8 mouse cellular contexts compared by ENCODE assay signal in genomic region chr9:107983421-107983890, GRCm38 (mm10). TPM values are rescaled to one million over a fixed set of nuclear protein-coding genes. Genes with fewer than 3 reads are reported as not detected.
DNase-seq lines count a peak whose midpoint lies in the region; ATAC-seq and TF ChIP-seq lines count a peak whose summit lies in the region.

No protein-coding gene starts in this region.

- TF ChIP-seq CTCF in heart, adult 2 months (IDR thresholded peaks at IDR 0.05), result no peak
- TF ChIP-seq CTCF in intestine, postnatal 0 days (IDR thresholded peaks at IDR 0.05; ENCODE audit: low read depth), result no peak
- TF ChIP-seq CTCF in testis, adult 2 months (IDR thresholded peaks at IDR 0.05; ENCODE audit: control insufficient read depth, insufficient read depth, insufficient replicate concordance, low read depth, low read length), result no peak

- H3K4me3 ChIP-seq in heart, adult 2 months, result peak overlapping the region; percentile 94
- peak overlapping the region; percentile 29; the same call in 1 of the 2 replicates for H3K4me3 ChIP-seq in intestine, postnatal 0 days (ENCODE audit: low read depth, low read length)
- H3K4me3 ChIP-seq in midbrain, embryonic 16.5 days (ENCODE audit: low read depth, low read length), result no peak overlapping the region
- no peak overlapping the region for H3K4me3 ChIP-seq in testis, adult 2 months (ENCODE audit: control insufficient read depth, low read depth, low read length)

- 24% methylated on average over 4 of the region's 4 CpGs for WGBS in heart, adult 2 months
- WGBS in intestine, postnatal 0 days, result 35% methylated on average over 4 of the region's 4 CpGs
- 57% methylated on average over 4 of the region's 4 CpGs for whole genome bisulfite sequencing in midbrain, embryonic 16.5 days

- no peaks in the 10 kb centered on the region for H3K79me2 ChIP-seq in heart, adult 2 months (replicated peaks; ENCODE audit: control insufficient read depth, insufficient read depth, low read length)

- ATAC-seq in cerebellum, adult (ENCODE audit: insufficient number of reproducible peaks, low FRiP score, low TSS enrichment), result no peak
- no peak for ATAC-seq in intestine, postnatal 0 days
- no peak for ATAC-seq in midbrain, embryonic 16.5 days

- H3K9ac ChIP-seq in heart, adult 2 months (ENCODE audit: low read depth, low read length), result peak overlapping the region; percentile 81
- H3K9ac ChIP-seq in intestine, postnatal 0 days (ENCODE audit: low read depth, low read length), result 0 out of 2 replicates have a peak overlapping the region, but pooled peaks have one; percentile 4
- H3K9ac ChIP-seq in midbrain, embryonic 16.5 days (ENCODE audit: low read depth, low read length), result no peak overlapping the region

- peak overlapping the region; percentile 84 for H3K4me2 ChIP-seq in intestine, postnatal 0 days (replicated peaks; ENCODE audit: low read depth)
- H3K4me2 ChIP-seq in midbrain, embryonic 16.5 days (ENCODE audit: low read length), result peak overlapping the region; percentile 89; the same call in 1 of the 2 replicates

- H3K27ac ChIP-seq in heart, adult 2 months, result peak overlapping the region; percentile 97
- peak overlapping the region; percentile 89 for H3K27ac ChIP-seq in intestine, postnatal 0 days (ENCODE audit: low read depth, low read length)
- peak overlapping the region; percentile 75 for H3K27ac ChIP-seq in midbrain, embryonic 16.5 days (ENCODE audit: low read length)
- peak overlapping the region; percentile 51; the same call in 1 of the 2 replicates for H3K27ac ChIP-seq in testis, adult 2 months (ENCODE audit: control insufficient read depth, insufficient read depth, low read depth, low read length)

- peak; percentile 87 for TF ChIP-seq POLR2A in heart, adult 2 months (IDR thresholded peaks at IDR 0.05; ENCODE audit: insufficient read depth, low read depth, low read length)
- TF ChIP-seq POLR2A in testis, adult 2 months (IDR thresholded peaks at IDR 0.05; ENCODE audit: control insufficient read depth, low read depth, low read length), result no peak

- TF ChIP-seq EP300 in heart, adult 2 months (IDR thresholded peaks at IDR 0.05; ENCODE audit: insufficient read depth, low read depth, low read length), result peak; percentile 99

- DNase-seq in cerebellum, postnatal 10 days, result peak; percentile 38 to 61
- peak; percentile 85 for DNase-seq in embryo, embryonic 10 days (ENCODE audit: low spot score)
- peak; percentile 87 to 92 for DNase-seq in heart, adult 2 months
- DNase-seq in liver, result peak; percentile 82

- intact Hi-C loops in heart, adult 2 months (cut with DNase I), result no loop called here

- no peaks in the 10 kb centered on the region; the same call in 1 of the 2 replicates for H3K36me3 ChIP-seq in heart, adult 2 months (ENCODE audit: control insufficient read depth, insufficient read depth, low read length)
- peaks cover 30% of the 10 kb centered on the region for H3K36me3 ChIP-seq in intestine, postnatal 0 days (ENCODE audit: control insufficient read depth, insufficient read depth)
- H3K36me3 ChIP-seq in midbrain, embryonic 16.5 days (ENCODE audit: control insufficient read depth, insufficient read depth, low read length), result no peaks in the 10 kb centered on the region
- no peaks in the 10 kb centered on the region for H3K36me3 ChIP-seq in testis, adult 2 months (ENCODE audit: control insufficient read depth, insufficient read depth, low read length)

- no peaks in the 10 kb centered on the region for H3K27me3 ChIP-seq in heart, adult 2 months (ENCODE audit: control insufficient read depth, insufficient read depth, low read length)
- no peaks in the 10 kb centered on the region for H3K27me3 ChIP-seq in intestine, postnatal 0 days (replicated peaks; ENCODE audit: control insufficient read depth, insufficient read depth, low read length)
- peaks cover 7% of the 10 kb centered on the region for H3K27me3 ChIP-seq in midbrain, embryonic 16.5 days (ENCODE audit: control insufficient read depth, insufficient read depth, low read depth, low read length)
- H3K27me3 ChIP-seq in testis, adult 2 months (ENCODE audit: control insufficient read depth, insufficient read depth, low read length), result no peaks in the 10 kb centered on the region

- H3K4me1 ChIP-seq in heart, adult 2 months (ENCODE audit: control insufficient read depth, insufficient read depth, low read length), result peaks cover 24% of the 10 kb centered on the region
- 0 out of 2 replicates have a peak, but pooled peaks cover 2% of the 10 kb centered on the region for H3K4me1 ChIP-seq in intestine, postnatal 0 days (replicated peaks; ENCODE audit: control insufficient read depth, insufficient read depth, low read length)
- peaks cover 10% of the 10 kb centered on the region for H3K4me1 ChIP-seq in midbrain, embryonic 16.5 days (ENCODE audit: control insufficient read depth, insufficient read depth, low read length)
- H3K4me1 ChIP-seq in testis, adult 2 months (ENCODE audit: control insufficient read depth, insufficient read depth, low read length), result peaks cover 10% of the 10 kb centered on the region

- no peaks in the 10 kb centered on the region for H3K9me3 ChIP-seq in intestine, postnatal 0 days (ENCODE audit: control insufficient read depth)
- H3K9me3 ChIP-seq in midbrain, embryonic 16.5 days (replicated peaks; ENCODE audit: control insufficient read depth, low read length, poor library complexity, severe bottlenecking), result no peaks in the 10 kb centered on the region

RNA-seq across cellular contexts. Expression of gene Gm20661, which starts 0.6 kb away (rescaled TPM):
- total RNA-seq in heart, adult 2 months (2021), result not detected
- polyA plus RNA-seq in heart, adult 2 months (2012; rRNA removed), result 0.32 and 1.2 TPM in 2 replicates
- 0.39 and 0.88 TPM in 2 replicates for polyA plus RNA-seq in intestine, postnatal 0 days (2015; fragmentation: Nextera tagmentation; extraction: Ambion mirVana)
- polyA plus RNA-seq in midbrain, embryonic 16.5 days (2015; fragmentation: Nextera tagmentation; extraction: Ambion mirVana), result 0.65 and 0.67 TPM in 2 replicates
- not detected in 2 replicates for polyA plus RNA-seq in testis, adult 2 months (2012; rRNA removed)

RNA-seq across cellular contexts. Expression of gene Inka1, which starts 2.2 kb away (rescaled TPM):
- total RNA-seq in heart, adult 2 months (2021), result 1 to 10 TPM; 4.8 to 8.3 TPM
- polyA plus RNA-seq in heart, adult 2 months (2012; rRNA removed), result 12.6 and 15.7 TPM in 2 replicates
- 17.3 and 19.4 TPM in 2 replicates for polyA plus RNA-seq in intestine, postnatal 0 days (2015; fragmentation: Nextera tagmentation; extraction: Ambion mirVana)
- 16.7 and 17.6 TPM in 2 replicates for polyA plus RNA-seq in midbrain, embryonic 16.5 days (2015; fragmentation: Nextera tagmentation; extraction: Ambion mirVana)
- polyA plus RNA-seq in testis, adult 2 months (2012; rRNA removed), result 0.57 and 1.2 TPM in 2 replicates

RNA-seq across cellular contexts. Expression of gene Uba7, which starts 8.2 kb away (rescaled TPM):
- 10 to 100 TPM; 13.4 to 15.7 TPM for total RNA-seq in heart, adult 2 months (2021)
- 53.2 and 59.0 TPM in 2 replicates for polyA plus RNA-seq in heart, adult 2 months (2012; rRNA removed)
- polyA plus RNA-seq in intestine, postnatal 0 days (2015; fragmentation: Nextera tagmentation; extraction: Ambion mirVana), result 43.8 and 50.6 TPM in 2 replicates
- 3.7 and 4.7 TPM in 2 replicates for polyA plus RNA-seq in midbrain, embryonic 16.5 days (2015; fragmentation: Nextera tagmentation; extraction: Ambion mirVana)
- 2.0 and 3.5 TPM in 2 replicates for polyA plus RNA-seq in testis, adult 2 months (2012; rRNA removed)

RNA-seq across cellular contexts. Expression of gene Cdhr4, which starts 8.8 kb away (rescaled TPM):
- 1 to 10 TPM in 1 of 2 experiments, under 1 TPM in 1; 0.20 to 1.1 TPM for total RNA-seq in heart, adult 2 months (2021)
- 2.0 and 8.8 TPM in 2 replicates for polyA plus RNA-seq in heart, adult 2 months (2012; rRNA removed)
- polyA plus RNA-seq in intestine, postnatal 0 days (2015; fragmentation: Nextera tagmentation; extraction: Ambion mirVana), result 1.6 and 2.0 TPM in 2 replicates
- polyA plus RNA-seq in midbrain, embryonic 16.5 days (2015; fragmentation: Nextera tagmentation; extraction: Ambion mirVana), result 1.2 and 1.4 TPM in 2 replicates
- 387 and 461 TPM in 2 replicates for polyA plus RNA-seq in testis, adult 2 months (2012; rRNA removed)

RNA-seq across cellular contexts. Expression of gene Gm20662, which starts 12.7 kb away (rescaled TPM):
- 1 to 10 TPM; 1.4 to 1.8 TPM for total RNA-seq in heart, adult 2 months (2021)
- polyA plus RNA-seq in heart, adult 2 months (2012; rRNA removed), result 2.3 and 3.0 TPM in 2 replicates
- polyA plus RNA-seq in intestine, postnatal 0 days (2015; fragmentation: Nextera tagmentation; extraction: Ambion mirVana), result 0.43 TPM in 1 of 2 replicates, not detected in the other
- polyA plus RNA-seq in midbrain, embryonic 16.5 days (2015; fragmentation: Nextera tagmentation; extraction: Ambion mirVana), result 0.83 and 0.97 TPM in 2 replicates
- 282 and 285 TPM in 2 replicates for polyA plus RNA-seq in testis, adult 2 months (2012; rRNA removed)

Comparison
In these comparisons a context has a peak if more than half of its experiments do, and no peak if none do; other contexts are left out.
1. H3K4me3 ChIP-seq: peak in heart, adult 2 months (single experiment) and intestine, postnatal 0 days (single experiment); none in midbrain, embryonic 16.5 days (single experiment) and testis, adult 2 months (single experiment).
2. Peak in every context shown above with its lines, with median percentiles within 50 percentile points of each other: DNase-seq and H3K27ac ChIP-seq.